Mouse (Mus musculus): ENCODE data around the gene Dchs2. TPM values are rescaled to one million over a fixed set of nuclear protein-coding genes. Genes with fewer than 3 reads are reported as not detected.

Gene Dchs2
- total RNA-seq, 2 experiments from 2014 or later: 0.67 to 1.8 TPM

GRCm38 (mm10) chr3:83251899-83252298 lies 124.2 kb downstream of the Dchs2 start:
- DNase-seq: no peak

- no peak for DNase-seq
These were observed 131.7 kb downstream of the Dchs2 start for GRCm38 (mm10) chr3:83259421-83259820.

GRCm38 (mm10) chr3:83266009-83266408 lies 138.3 kb downstream of the Dchs2 start:
- no peak for DNase-seq

GRCm38 (mm10) chr3:83270228-83270627 lies 142.5 kb downstream of the Dchs2 start:
- no peak for DNase-seq

- DNase-seq: no peak
These were observed 143.2 kb downstream of the Dchs2 start for GRCm38 (mm10) chr3:83270982-83271381.

GRCm38 (mm10) chr3:83273555-83274244 lies 146.0 kb downstream of the Dchs2 start:
- DNase-seq: peak; percentile 21

- DNase-seq: no peak
These were observed 148.0 kb downstream of the Dchs2 start for GRCm38 (mm10) chr3:83275703-83276102.

- DNase-seq: no peak
These were observed 156.1 kb downstream of the Dchs2 start for GRCm38 (mm10) chr3:83283882-83284281.

GRCm38 (mm10) chr3:83286975-83287405 lies 159.2 kb downstream of the Dchs2 start:
- peak; percentile 18 for DNase-seq

GRCm38 (mm10) chr3:83288118-83288840 lies 160.5 kb downstream of the Dchs2 start:
- DNase-seq: no peak

- no peak for DNase-seq
These were observed 162.7 kb downstream of the Dchs2 start for GRCm38 (mm10) chr3:83290482-83290881.

GRCm38 (mm10) chr3:83290953-83291352 lies 163.2 kb downstream of the Dchs2 start:
- DNase-seq: no peak

- DNase-seq: no peak
These were observed 172.1 kb downstream of the Dchs2 start for GRCm38 (mm10) chr3:83299783-83300382.

- no peak for DNase-seq
These were observed 176.1 kb downstream of the Dchs2 start for GRCm38 (mm10) chr3:83303876-83304275.

- no peak for DNase-seq
These were observed 218.2 kb downstream of the Dchs2 start for GRCm38 (mm10) chr3:83345928-83346327.

GRCm38 (mm10) chr3:83368500-83369068 lies 240.8 kb downstream of the Dchs2 start:
- DNase-seq: peak; percentile 10

GRCm38 (mm10) chr3:83369871-83370270 lies 242.1 kb downstream of the Dchs2 start:
- DNase-seq: peak; percentile 13

GRCm38 (mm10) chr3:83374333-83374732 lies 246.6 kb downstream of the Dchs2 start:
- DNase-seq: no peak

- DNase-seq: no peak
These were observed 249.1 kb downstream of the Dchs2 start for GRCm38 (mm10) chr3:83376834-83377233.
